Mouse (Mus musculus): ENCODE data around the gene Gm3409.
"Not testable (repeated sequence)": the region's sequence is repeated elsewhere in the genome, so short reads cannot be mapped to it uniquely, and the experiment has no call there.

Gm3409 gene

GRCm38 (mm10) chr5:146537347-146537746 lies at the start of gene Gm3409:
Gene Gm3409 (plus strand): TSS chr5:146537647.
- not testable (repeated sequence) for DNase-seq (ENCODE audit: low spot score)

GRCm38 (mm10) chr5:146488959-146489358 lies 48.5 kb upstream of the Gm3409 start:
- not testable (repeated sequence) for DNase-seq (ENCODE audit: low spot score)

- not testable (repeated sequence) for DNase-seq (ENCODE audit: low spot score)
Measured at GRCm38 (mm10) chr5:146491063-146491462, 46.4 kb upstream of the Gm3409 start, which contains the start of gene Gm6370. Gene Gm6370 (plus strand): TSS chr5:146491363.

- not testable (repeated sequence) for DNase-seq (ENCODE audit: low spot score)
Measured at GRCm38 (mm10) chr5:146502099-146502498, 35.3 kb upstream of the Gm3409 start, which contains the start of gene 4930449I24Rik. Gene 4930449I24Rik (plus strand): TSS chr5:146502399.

- DNase-seq (ENCODE audit: low spot score): not testable (repeated sequence)
Measured at GRCm38 (mm10) chr5:146513823-146514222, 23.6 kb upstream of the Gm3409 start, which contains the start of gene Gm3402. Gene Gm3402 (plus strand): TSS chr5:146514123.

GRCm38 (mm10) chr5:146525501-146525900 lies 11.9 kb upstream of the Gm3409 start, which contains the start of gene Gm3404:
Gene Gm3404 (plus strand): TSS chr5:146525801.
- not testable (repeated sequence) for DNase-seq (ENCODE audit: low spot score)

- not testable (repeated sequence) for DNase-seq (ENCODE audit: low spot score)
Measured at GRCm38 (mm10) chr5:146555836-146556235, 18.4 kb downstream of the Gm3409 start, which contains the start of gene Gm3415. Gene Gm3415 (plus strand): TSS chr5:146556136.

GRCm38 (mm10) chr5:146564259-146564658 lies 26.8 kb downstream of the Gm3409 start:
- DNase-seq (ENCODE audit: low spot score): no peak

GRCm38 (mm10) chr5:146567054-146567453 lies 29.6 kb downstream of the Gm3409 start:
- DNase-seq (ENCODE audit: low spot score): no peak

GRCm38 (mm10) chr5:146570179-146570578 lies 32.7 kb downstream of the Gm3409 start:
- DNase-seq (ENCODE audit: low spot score): not testable (repeated sequence)

- DNase-seq (ENCODE audit: low spot score): not testable (repeated sequence)
Measured at GRCm38 (mm10) chr5:146571830-146572734, 34.6 kb downstream of the Gm3409 start.

- DNase-seq (ENCODE audit: low spot score): not testable (repeated sequence)
Measured at GRCm38 (mm10) chr5:146572735-146573042, 35.2 kb downstream of the Gm3409 start.

GRCm38 (mm10) chr5:146576668-146577067 lies 39.2 kb downstream of the Gm3409 start:
- no peak for DNase-seq (ENCODE audit: low spot score)

- no peak for DNase-seq (ENCODE audit: low spot score)
Measured at GRCm38 (mm10) chr5:146584156-146584477, 46.7 kb downstream of the Gm3409 start.

- DNase-seq (ENCODE audit: low spot score): no peak
Measured at GRCm38 (mm10) chr5:146584478-146585306, 47.2 kb downstream of the Gm3409 start, which contains the start of gene Gpr12. Gene Gpr12 (minus strand): TSS chr5:146585239.

- DNase-seq (ENCODE audit: low spot score): no peak
Measured at GRCm38 (mm10) chr5:146585307-146585651, 47.8 kb downstream of the Gm3409 start.

GRCm38 (mm10) chr5:146586357-146587070 lies 49.1 kb downstream of the Gm3409 start:
- DNase-seq (ENCODE audit: low spot score): no peak

All from testis, postnatal 14 days (tissue).